Mouse (Mus musculus) Patski (cell line): ENCODE measurements around the gene Elmo1. TPM values are rescaled to one million over a fixed set of nuclear protein-coding genes. Genes with fewer than 3 reads are reported as not detected.
"Not testable (repeated sequence)": the region's sequence is repeated elsewhere in the genome, so short reads cannot be mapped to it uniquely, and the experiment has no call there.

Experiments
- ATAC-seq: fragments of 100-300 bp; one replicate; pipeline ENCODE4 v1.8.0; 2021
- CTCF ChIA-PET: fragments of 350-600 bp; sonication (Branson Sonifier 250); formaldehyde crosslinking; loops from one replicate; lab custom pipeline; 2022; ENCODE audit warnings: inconsistent platforms; lab: Charles Lee
- POLR2A ChIA-PET: fragments of 350-600 bp; sonication (Branson Sonifier 250); formaldehyde crosslinking; loops from one replicate; lab custom pipeline; 2022; ENCODE audit warnings: antibody characterized with exemption, inconsistent platforms; lab: Charles Lee
- DNase-seq: peaks from one replicate; pipeline ENCODE4 v3.0.0-alpha.2; 2011; ENCODE audit warnings: low read depth, low spot score
- H3K27me3 ChIP-seq: fragments of 371-371 bp; one replicate; pipeline ENCODE4 v1.5.1; 2021
- CTCF ChIP-seq: fragments of 100-300 bp; IDR thresholded peaks from one replicate; pipeline ENCODE4 v1.5.1; 2021
- in situ Hi-C: fragments of 300-500 bp; cut with MboI; formaldehyde crosslinking; loops from 3 replicates; pipeline ENCODE4 v1.11.1; 2018; ENCODE audit warnings: low pct_unique_long_range_greater_than_20kb, mixed read lengths
- polyA plus RNA-seq: library from polyadenylated mRNA; unstranded; gene quantifications from one replicate; pipeline ENCODE4 v1.2.3, GENCODE M21; 2021

Gene Elmo1
- polyA plus RNA-seq, 1 experiment from 2014 or later: 0.08 TPM

DNA sequence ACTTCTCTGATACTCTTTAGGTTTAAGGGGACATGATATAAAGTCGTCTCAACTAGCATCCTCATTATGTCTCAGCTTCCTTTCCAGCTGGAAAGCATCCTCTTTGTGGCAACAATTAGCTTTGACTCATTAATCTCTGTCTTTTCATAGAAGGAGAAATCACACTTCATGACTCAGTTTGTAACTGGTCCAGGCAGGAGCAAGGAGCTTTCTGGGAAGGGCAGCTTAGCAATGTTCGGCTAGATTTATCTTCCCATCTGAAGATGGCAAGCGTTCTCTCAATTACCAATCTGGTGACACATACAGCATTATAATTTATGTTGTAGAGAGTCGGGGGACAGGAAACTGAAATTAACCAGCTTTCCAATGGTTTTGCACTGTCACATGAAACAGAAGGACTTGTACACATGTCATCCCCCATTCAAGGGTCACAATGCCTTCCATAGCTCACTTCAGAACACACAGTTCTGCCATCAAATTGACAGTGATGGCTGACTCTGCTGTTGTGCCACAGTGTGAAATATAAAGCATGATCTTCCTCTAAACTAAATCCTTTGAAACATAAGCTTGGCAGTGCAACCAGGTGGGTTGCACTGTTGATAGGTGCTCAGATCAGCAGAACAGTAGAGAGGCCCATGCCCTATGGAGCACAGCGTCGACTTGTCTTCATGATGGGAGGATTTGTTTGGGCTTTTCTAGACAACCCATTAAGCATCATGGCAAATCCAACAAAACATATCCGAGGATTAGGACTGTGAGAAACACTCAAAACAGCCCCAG is 532.9 kb downstream of the Elmo1 start:
- no peak for TF ChIP-seq CTCF
- no peak for ATAC-seq
- POLR2A ChIA-PET: no interaction called here
- CTCF ChIA-PET: no interaction called here
- DNase-seq: no peak
- no peaks in the 10 kb centered on the region for H3K27me3 ChIP-seq
- in situ Hi-C loops: no loop called here

DNA sequence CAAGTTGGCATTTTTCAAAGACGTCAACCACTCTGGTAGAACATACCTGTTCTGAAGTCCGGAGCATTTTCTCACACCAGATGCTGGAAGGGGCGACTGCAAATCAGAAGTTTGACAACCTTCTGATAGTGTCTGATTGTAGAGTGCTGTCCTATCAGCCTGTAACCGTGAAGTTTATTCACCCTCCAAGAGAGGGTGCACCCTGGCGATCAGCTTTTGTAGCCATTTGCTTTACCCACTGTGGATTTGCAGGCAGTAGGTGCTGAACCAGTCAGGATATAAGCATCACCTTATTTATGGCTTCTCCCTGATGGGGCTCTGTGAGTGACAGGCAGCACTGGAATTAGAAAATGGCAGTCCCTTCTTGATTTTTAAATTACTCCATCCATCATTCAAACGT is 537.4 kb downstream of the Elmo1 start:
- DNase-seq (no peak), ATAC-seq (no peak)
- in situ Hi-C loops: no loop called here
- CTCF ChIA-PET: no interaction called here
- no peak for TF ChIP-seq CTCF
- POLR2A ChIA-PET: no interaction called here
- no peaks in the 10 kb centered on the region for H3K27me3 ChIP-seq

- no peak for ATAC-seq
- no peaks in the 10 kb centered on the region for H3K27me3 ChIP-seq
- DNase-seq: no peak
- ChIA-PET POLR2A (no interaction called here), CTCF (no interaction called here)
- TF ChIP-seq CTCF: no peak
- in situ Hi-C loops: no loop called here
Measured at GRCm38 (mm10) chr13:20632477-20632876, 542.1 kb downstream of the Elmo1 start.

GRCm38 (mm10) chr13:20634679-20635078 is 544.3 kb downstream of the Elmo1 start:
- in situ Hi-C loops, H3K27me3 ChIP-seq, ATAC-seq, CTCF ChIA-PET, POLR2A ChIA-PET, DNase-seq: not testable (repeated sequence)

DNA sequence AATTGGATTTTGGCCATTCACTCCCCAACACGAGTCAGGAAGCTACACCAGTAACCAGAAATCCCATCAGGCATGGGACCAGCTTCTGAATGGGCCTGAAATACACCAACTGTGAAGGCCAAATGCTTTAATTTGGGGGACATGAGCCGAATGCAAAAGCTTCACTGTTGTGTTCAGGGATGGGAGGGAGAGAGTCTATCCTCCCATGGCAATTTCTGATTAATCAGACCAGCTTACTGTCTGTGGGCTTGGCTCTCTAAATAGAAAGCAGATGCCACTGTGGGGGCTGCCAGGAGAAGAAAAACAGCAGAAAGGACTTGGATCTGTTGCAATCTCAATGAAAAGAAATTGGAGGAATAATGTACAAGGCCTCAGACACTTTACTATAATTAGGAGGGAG is 545.2 kb downstream of the Elmo1 start:
- ATAC-seq (no peak), DNase-seq (no peak)
- no peaks in the 10 kb centered on the region for H3K27me3 ChIP-seq
- in situ Hi-C loops: no loop called here
- ChIA-PET POLR2A (no interaction called here), CTCF (no interaction called here)
- TF ChIP-seq CTCF: no peak
